Comparison of ENCODE assay signal across 8 mouse cellular contexts in the genomic region with DNA sequence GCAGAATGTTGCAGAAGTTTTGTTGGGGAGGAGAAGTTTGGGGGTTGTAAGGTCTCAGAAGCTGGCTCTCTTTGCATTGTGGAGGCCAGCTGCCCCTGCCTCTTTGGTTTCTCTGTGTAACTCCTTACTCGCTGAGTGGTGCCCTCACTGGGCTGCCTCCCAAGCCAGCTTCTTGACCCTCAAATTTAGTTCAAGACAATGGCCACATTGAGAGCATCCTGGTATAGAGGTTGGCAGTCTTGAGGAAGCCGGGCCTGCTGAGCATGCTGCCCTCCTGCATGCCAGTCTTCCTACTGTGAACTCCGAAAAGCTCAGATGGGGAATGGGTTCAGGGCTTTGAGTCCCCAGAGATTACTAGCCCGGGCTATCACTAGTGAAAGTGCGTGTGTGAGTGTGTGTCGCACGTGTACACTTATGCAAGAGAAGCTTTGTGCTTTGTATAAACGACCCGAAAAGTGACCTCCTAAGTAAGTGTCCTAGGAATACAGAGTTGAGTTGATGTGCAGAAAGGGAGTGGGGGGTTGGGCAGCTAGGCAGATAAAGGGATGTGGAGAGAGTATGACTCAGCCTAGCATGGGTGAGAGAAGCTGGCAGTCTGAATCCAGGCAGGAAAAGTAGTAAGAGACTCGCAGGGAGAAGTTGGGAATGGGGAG.
DNase-seq lines count a peak whose midpoint lies in the region; ATAC-seq and TF ChIP-seq lines count a peak whose summit lies in the region.

No protein-coding gene starts in this region.

- no peak for ATAC-seq in forebrain, embryonic 11.5 days (replicated peaks; ENCODE audit: low FRiP score)
- no peak for ATAC-seq in limb, embryonic 14.5 days (ENCODE audit: low FRiP score, low read depth)

- peak overlapping the region; percentile 69 for H3K4me2 ChIP-seq in forebrain, embryonic 11.5 days (ENCODE audit: low read depth, low read length, severe bottlenecking)
- peak overlapping the region; percentile 88 for H3K4me2 ChIP-seq in limb, embryonic 14.5 days (replicated peaks; ENCODE audit: low read depth, low read length, severe bottlenecking)

- no peak for DNase-seq in heart, adult 2 months
- DNase-seq in heart, adult 9 months (ENCODE audit: low spot score in 2 of 2) = no peak
- peak; percentile 90 for DNase-seq in 3T3-L1 (ENCODE audit: low read depth, low spot score)
- DNase-seq in forebrain, embryonic 11.5 days (ENCODE audit: low spot score) = no peak
- DNase-seq in limb, embryonic 14.5 days (ENCODE audit: low spot score) = no peak
- DNase-seq in embryo, embryonic 10 days (ENCODE audit: low spot score) = no peak
- no peak for DNase-seq in spleen, postnatal 10 days (ENCODE audit: low spot score in 2 of 2)
- no peak for DNase-seq in left cerebral cortex, postnatal 36 days (ENCODE audit: low spot score in 2 of 2)

- TF ChIP-seq POLR2A in heart, adult 2 months (IDR thresholded peaks at IDR 0.05; ENCODE audit: insufficient read depth, low read depth, low read length) = no peak
- no peak for TF ChIP-seq POLR2A in limb, embryonic 14.5 days (IDR thresholded peaks at IDR 0.05; ENCODE audit: borderline replicate concordance, extremely low read depth, insufficient read depth, insufficient read length)

- peaks cover 30% of the 10 kb centered on the region for H3K4me1 ChIP-seq in heart, adult 2 months (ENCODE audit: control insufficient read depth, insufficient read depth, low read length)
- peaks cover 26% of the 10 kb centered on the region for H3K4me1 ChIP-seq in forebrain, embryonic 11.5 days (replicated peaks; ENCODE audit: control insufficient read depth, insufficient read depth, low read length)
- H3K4me1 ChIP-seq in limb, embryonic 14.5 days (ENCODE audit: control insufficient read depth, insufficient read depth, low read length) = peaks cover 48% of the 10 kb centered on the region

- 39% methylated on average over 10 of the region's 10 CpGs for WGBS in heart, adult 2 months
- WGBS in forebrain, embryonic 11.5 days = 50% methylated on average over 10 of the region's 10 CpGs
- 42% methylated on average over 10 of the region's 10 CpGs for WGBS in limb, embryonic 14.5 days

- H3K79me2 ChIP-seq in heart, adult 2 months (replicated peaks; ENCODE audit: control insufficient read depth, insufficient read depth, low read length) = peaks cover 5% of the 10 kb centered on the region

- no peak for TF ChIP-seq CTCF in heart, adult 2 months (IDR thresholded peaks at IDR 0.05)

- no peaks in the 10 kb centered on the region; the same call in 1 of the 2 replicates for H3K36me3 ChIP-seq in heart, adult 2 months (ENCODE audit: control insufficient read depth, insufficient read depth, low read length)
- H3K36me3 ChIP-seq in forebrain, embryonic 11.5 days (ENCODE audit: control insufficient read depth, insufficient read depth, low read length) = no peaks in the 10 kb centered on the region
- H3K36me3 ChIP-seq in limb, embryonic 14.5 days (ENCODE audit: control insufficient read depth, insufficient read depth, low read length) = 0 out of 2 replicates have a peak, but pooled peaks cover 10% of the 10 kb centered on the region

- no peaks in the 10 kb centered on the region for H3K27me3 ChIP-seq in heart, adult 2 months (ENCODE audit: control insufficient read depth, insufficient read depth, low read length)
- no peaks in the 10 kb centered on the region for H3K27me3 ChIP-seq in forebrain, embryonic 11.5 days (ENCODE audit: control insufficient read depth, insufficient read depth, low read length)
- no peaks in the 10 kb centered on the region for H3K27me3 ChIP-seq in limb, embryonic 14.5 days (ENCODE audit: control insufficient read depth, insufficient read depth, low read length)

- no peak overlapping the region for H3K4me3 ChIP-seq in heart, adult 2 months
- H3K4me3 ChIP-seq in forebrain, embryonic 11.5 days (ENCODE audit: low read depth, low read length) = peak overlapping the region; percentile 71
- peak overlapping the region; percentile 82 for H3K4me3 ChIP-seq in limb, embryonic 14.5 days (replicated peaks; ENCODE audit: low read length)

- H3K9ac ChIP-seq in heart, adult 2 months (ENCODE audit: low read depth, low read length) = peak overlapping the region; percentile 8; the same call in 1 of the 2 replicates
- peak overlapping the region; percentile 43 for H3K9ac ChIP-seq in forebrain, embryonic 11.5 days (ENCODE audit: low read length)
- peak overlapping the region; percentile 21; the same call in 1 of the 2 replicates for H3K9ac ChIP-seq in limb, embryonic 14.5 days (ENCODE audit: low read depth, low read length, severe bottlenecking)

- peak overlapping the region; percentile 21 for H3K27ac ChIP-seq in heart, adult 2 months
- H3K27ac ChIP-seq in forebrain, embryonic 11.5 days (ENCODE audit: low read depth, low read length) = peak overlapping the region; percentile 39; the same call in 1 of the 2 replicates
- peak overlapping the region; percentile 39; the same call in 1 of the 2 replicates for H3K27ac ChIP-seq in limb, embryonic 14.5 days (replicated peaks; ENCODE audit: low read depth, low read length)

- intact Hi-C loops in heart, adult 2 months (cut with DNase I) = no loop called here
- intact Hi-C loops in left cerebral cortex, postnatal 36 days (cut with DNase I) = loop anchor here (2.0 kb wide), 1 partner anchor 44 kb away; no protein-coding TSS in a partner anchor

- TF ChIP-seq EP300 in heart, adult 2 months (IDR thresholded peaks at IDR 0.05; ENCODE audit: insufficient read depth, low read depth, low read length) = 0 out of 2 replicates have a peak, but pooled peaks have one; percentile 7

- no peaks in the 10 kb centered on the region for H3K9me3 ChIP-seq in forebrain, embryonic 11.5 days (ENCODE audit: control insufficient read depth, low read length)
- H3K9me3 ChIP-seq in limb, embryonic 14.5 days (ENCODE audit: control insufficient read depth, low read length) = no peaks in the 10 kb centered on the region
